Mouse (Mus musculus): ENCODE measurements around the gene Adamts8.

GRCm38 (mm10) chr9:31009334-31009733, 67.0 kb downstream of the Adamts8 start:
- no peak for TF ChIP-seq CTCF (IDR thresholded peaks at IDR 0.05; ENCODE audit: low read depth)
- no peak for TF ChIP-seq EP300 (optimal IDR thresholded peaks at IDR 0.05)
